Mouse (Mus musculus) midbrain, embryonic 14.5 days (tissue): ENCODE data around the gene Il3. TPM values are rescaled to one million over a fixed set of nuclear protein-coding genes. Genes with fewer than 3 reads are reported as not detected.
"Not testable (repeated sequence)": the region's sequence is repeated elsewhere in the genome, so short reads cannot be mapped to it uniquely, and the experiment has no call there.

Experiments used
- ATAC-seq: fragments of 200-750 bp; cut with Nextera tagmentation; 2 replicates; pipeline ENCODE4 v1.8.0; 2017; ENCODE audit warnings: moderate number of reproducible peaks, moderate library complexity; ENCODE audit not compliant: low FRiP score, low TSS enrichment
- DNase-seq: peaks from one replicate; pipeline ENCODE4 v3.0.0-alpha.2; 2015
- H3K27ac ChIP-seq: fragments of 300-500 bp; sonication (generic); replicated peaks from 2 replicates; pipeline ENCODE4 v1.5.1; 2014; ENCODE audit warnings: mild to moderate bottlenecking, low read depth, low read length, moderate library complexity
- H3K27me3 ChIP-seq: fragments of 300-500 bp; sonication (generic); 2 replicates; pipeline ENCODE4 v1.6.1; 2014; ENCODE audit warnings: low read length, control low read depth, mixed read lengths; ENCODE audit not compliant: control insufficient read depth, insufficient read depth
- H3K36me3 ChIP-seq: fragments of 300-500 bp; sonication (generic); 2 replicates; pipeline ENCODE4 v1.6.1; 2014; ENCODE audit warnings: low read length, control low read depth; ENCODE audit not compliant: control insufficient read depth, insufficient read depth
- H3K4me1 ChIP-seq: fragments of 300-500 bp; sonication (generic); 2 replicates; pipeline ENCODE4 v1.6.1; 2014; ENCODE audit warnings: mild to moderate bottlenecking, antibody characterized with exemption, low read length, control low read depth; ENCODE audit not compliant: control insufficient read depth, insufficient read depth
- H3K4me2 ChIP-seq: fragments of 300-500 bp; sonication (generic); 2 replicates; pipeline ENCODE4 v1.6.1; 2014; ENCODE audit warnings: mild to moderate bottlenecking, low read length, moderate library complexity
- H3K4me3 ChIP-seq: fragments of 300-500 bp; sonication (generic); replicated peaks from 2 replicates; pipeline ENCODE4 v1.5.1; 2014; ENCODE audit warnings: low read depth, low read length
- H3K9ac ChIP-seq: fragments of 300-500 bp; sonication (generic); replicated peaks from 2 replicates; pipeline ENCODE4 v1.6.1; 2014; ENCODE audit warnings: mild to moderate bottlenecking, low read length, moderate library complexity
- H3K9me3 ChIP-seq: fragments of 300-500 bp; sonication (generic); 2 replicates; pipeline ENCODE4 v1.6.1; 2016; ENCODE audit warnings: low read length, control low read depth, mixed read lengths; ENCODE audit not compliant: control insufficient read depth
- WGBS: fragments of 180-500 bp; shearing (Covaris S2); extraction: QIAGEN DNeasy Blood & Tissue Kit; methylation state at CpG from one replicate; pipeline ENCODE4 v1.1.7; 2014; 5-methylcytosine and 5-hydroxymethylcytosine counted together
- polyA plus RNA-seq: library from polyadenylated mRNA; unstranded; fragments of >200 nt; fragmentation: Nextera tagmentation; extraction: Ambion mirVana; gene quantifications from 2 replicates; pipeline ENCODE4 v1.2.1, GENCODE M21; 2014

The Il3 gene
- polyA plus RNA-seq, 1 experiment from 2014 or later, result not detected

GRCm38 (mm10) chr11:54305331-54305730 lies 38.3 kb upstream of the Il3 start:
- no peak overlapping the region for H3K27ac ChIP-seq
- no peaks in the 10 kb centered on the region for H3K27me3 ChIP-seq
- H3K9me3 ChIP-seq, result no peaks in the 10 kb centered on the region
- DNase-seq (peak; percentile 20), ATAC-seq (no peak)
- WGBS, result 26% methylated on average over 3 of the region's 3 CpGs
- H3K9ac ChIP-seq, result peak overlapping the region; percentile 89
- peaks cover 32% of the 10 kb centered on the region for H3K4me1 ChIP-seq
- peak overlapping the region; percentile 66 for H3K4me3 ChIP-seq
- no peaks in the 10 kb centered on the region for H3K36me3 ChIP-seq
- peak overlapping the region; percentile 85 for H3K4me2 ChIP-seq

- Histone ChIP-seq H3K4me1 (peaks cover 32% of the 10 kb centered on the region), H3K9me3 (no peaks in the 10 kb centered on the region), H3K27me3 (no peaks in the 10 kb centered on the region), H3K9ac (peak overlapping the region; percentile 89), H3K4me2 (peak overlapping the region; percentile 85), H3K36me3 (no peaks in the 10 kb centered on the region), H3K27ac (peak overlapping the region; percentile 93), H3K4me3 (peak overlapping the region; percentile 66)
- 0% methylated on average over 7 of the region's 7 CpGs for WGBS
- ATAC-seq (no peak; the same call in 1 of the 2 replicates), DNase-seq (peak; percentile 70)
Observed at GRCm38 (mm10) chr11:54304471-54304873, 37.4 kb upstream of the Il3 start.

- no peaks in the 10 kb centered on the region for H3K9me3 ChIP-seq
- peaks cover 32% of the 10 kb centered on the region for H3K4me1 ChIP-seq
- H3K4me3 ChIP-seq, result peak within 1 kb of the TSS; percentile 66
- H3K4me2 ChIP-seq, result peak within 1 kb of the TSS; percentile 85
- H3K36me3 ChIP-seq, result no peaks in the 10 kb centered on the region
- DNase-seq, result peak; percentile 88
- no peaks in the 10 kb centered on the region for H3K27me3 ChIP-seq
- under 1% methylated on average over 48 of the region's 59 CpGs for WGBS
- H3K9ac ChIP-seq, result peak within 1 kb of the TSS; percentile 89
- H3K27ac ChIP-seq, result peak within 1 kb of the TSS; percentile 93
- ATAC-seq, result peak; percentile 80
Observed at GRCm38 (mm10) chr11:54303728-54304470, 36.8 kb upstream of the Il3 start, which contains the start of gene Acsl6. Gene Acsl6 (plus strand): TSS chr11:54303798.

GRCm38 (mm10) chr11:54303076-54303727 lies 36.1 kb upstream of the Il3 start:
- peak overlapping the region; percentile 93 for H3K27ac ChIP-seq
- H3K4me2 ChIP-seq, result peak overlapping the region; percentile 85
- H3K4me3 ChIP-seq, result peak overlapping the region; percentile 66
- H3K36me3 ChIP-seq, result no peaks in the 10 kb centered on the region
- no peaks in the 10 kb centered on the region for H3K9me3 ChIP-seq
- WGBS, result 19% methylated on average over 6 of the region's 6 CpGs
- peak; percentile 18; the same call in 1 of the 2 replicates for ATAC-seq
- peak overlapping the region; percentile 89 for H3K9ac ChIP-seq
- H3K27me3 ChIP-seq, result no peaks in the 10 kb centered on the region
- peaks cover 32% of the 10 kb centered on the region for H3K4me1 ChIP-seq
- peak; percentile 57 for DNase-seq

- Histone ChIP-seq H3K4me2 (peak overlapping the region; percentile 85), H3K4me3 (0 out of 2 replicates have a peak overlapping the region, but pooled peaks have one; percentile 66), H3K36me3 (no peaks in the 10 kb centered on the region), H3K9me3 (no peaks in the 10 kb centered on the region), H3K9ac (no peak overlapping the region), H3K27ac (peak overlapping the region; percentile 93), H3K4me1 (peaks cover 32% of the 10 kb centered on the region), H3K27me3 (no peaks in the 10 kb centered on the region)
- DNase-seq (no peak), ATAC-seq (no peak)
- 91% methylated on average over 3 of the region's 3 CpGs for WGBS
Observed at GRCm38 (mm10) chr11:54302606-54303005, 35.5 kb upstream of the Il3 start.

GRCm38 (mm10) chr11:54301994-54302393 lies 34.9 kb upstream of the Il3 start:
- no peak for ATAC-seq
- no peak overlapping the region for H3K4me2 ChIP-seq
- no peaks in the 10 kb centered on the region for H3K36me3 ChIP-seq
- no peaks in the 10 kb centered on the region for H3K27me3 ChIP-seq
- DNase-seq, result no peak
- H3K9me3 ChIP-seq, result no peaks in the 10 kb centered on the region
- peaks cover 29% of the 10 kb centered on the region for H3K4me1 ChIP-seq
- no peak overlapping the region for H3K27ac ChIP-seq
- 87% methylated on average over 8 of the region's 8 CpGs for WGBS
- H3K9ac ChIP-seq, result no peak overlapping the region
- H3K4me3 ChIP-seq, result no peak overlapping the region

- no peaks in the 10 kb centered on the region for H3K36me3 ChIP-seq
- no peak overlapping the region for H3K4me3 ChIP-seq
- no peaks in the 10 kb centered on the region for H3K27me3 ChIP-seq
- no peak for DNase-seq
- ATAC-seq, result no peak
- peaks cover 10% of the 10 kb centered on the region for H3K4me1 ChIP-seq
- H3K9me3 ChIP-seq, result no peaks in the 10 kb centered on the region
- no peak overlapping the region for H3K4me2 ChIP-seq
- no peak overlapping the region for H3K9ac ChIP-seq
- H3K27ac ChIP-seq, result no peak overlapping the region
Observed at GRCm38 (mm10) chr11:54298777-54299176, 31.7 kb upstream of the Il3 start.

GRCm38 (mm10) chr11:54297471-54297870 lies 30.4 kb upstream of the Il3 start:
- not testable (repeated sequence) for H3K9me3 ChIP-seq, H3K27ac ChIP-seq, DNase-seq, H3K4me1 ChIP-seq, ATAC-seq, H3K27me3 ChIP-seq, H3K4me2 ChIP-seq, H3K36me3 ChIP-seq, H3K9ac ChIP-seq, H3K4me3 ChIP-seq
- whole genome bisulfite sequencing, result 84% methylated on average over 2 of the region's 2 CpGs
